Mouse (Mus musculus) heart, adult 11 months (tissue): ENCODE results near the gene Nlrc5.
A peak's percentile ranks its signal among the peaks of the same experiment; 100 is the strongest.
"Not testable (repeated sequence)": the region's sequence is repeated elsewhere in the genome, so short reads cannot be mapped to it uniquely, and the experiment has no call there.

Experiments
- DNase-seq: peaks from one replicate; pipeline ENCODE4 v3.0.0; 2022

Nlrc5 gene

GRCm38 (mm10) chr8:94433981-94434466 is at the start of gene Nlrc5:
TSS of gene Nlrc5 (plus strand) at chr8:94434356.
- DNase-seq, result peak; percentile 99

DNA sequence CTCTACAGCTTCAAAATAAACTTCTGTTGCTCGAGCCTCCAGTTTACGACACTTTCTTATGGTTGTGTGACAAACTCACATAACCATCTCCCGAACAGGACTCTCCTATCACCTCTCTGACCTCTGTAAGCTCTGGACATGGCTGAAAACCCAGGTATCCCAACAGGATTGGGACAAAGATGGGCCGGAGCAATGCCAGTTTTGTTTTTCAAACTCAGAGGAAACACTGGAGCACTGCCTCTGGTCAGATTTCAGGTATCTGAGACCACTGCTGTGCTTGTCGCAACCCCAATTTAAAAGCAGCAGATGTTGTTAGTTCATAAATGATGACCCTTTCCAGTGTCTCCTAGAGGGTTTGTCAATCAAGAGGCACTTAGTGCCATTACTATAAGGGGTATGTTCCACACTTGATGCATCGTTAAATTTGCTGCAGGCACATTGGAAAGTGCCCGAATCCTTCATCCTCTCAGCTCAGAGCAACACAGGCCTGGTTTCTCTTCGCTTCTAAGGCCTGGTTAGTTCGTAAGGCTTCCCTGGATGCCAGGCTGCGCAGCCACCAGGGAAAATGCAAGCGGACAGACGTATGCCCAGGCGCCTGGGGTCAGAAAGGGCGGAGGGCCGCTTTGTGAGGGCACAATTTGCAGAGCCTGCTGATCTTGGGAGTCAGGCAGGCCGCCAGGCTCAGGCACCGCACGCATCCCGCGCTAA is 48.5 kb upstream of the Nlrc5 start:
- DNase-seq, result peak; percentile 89

- peak; percentile 100 for DNase-seq
These were observed 47.7 kb upstream of the Nlrc5 start, which contains the start of gene Herpud1 for GRCm38 (mm10) chr8:94386214-94387026. TSS of gene Herpud1 (plus strand) at chr8:94386438.

- peak; percentile 100 for DNase-seq
These were observed 47.0 kb upstream of the Nlrc5 start for GRCm38 (mm10) chr8:94387027-94387684.

DNA sequence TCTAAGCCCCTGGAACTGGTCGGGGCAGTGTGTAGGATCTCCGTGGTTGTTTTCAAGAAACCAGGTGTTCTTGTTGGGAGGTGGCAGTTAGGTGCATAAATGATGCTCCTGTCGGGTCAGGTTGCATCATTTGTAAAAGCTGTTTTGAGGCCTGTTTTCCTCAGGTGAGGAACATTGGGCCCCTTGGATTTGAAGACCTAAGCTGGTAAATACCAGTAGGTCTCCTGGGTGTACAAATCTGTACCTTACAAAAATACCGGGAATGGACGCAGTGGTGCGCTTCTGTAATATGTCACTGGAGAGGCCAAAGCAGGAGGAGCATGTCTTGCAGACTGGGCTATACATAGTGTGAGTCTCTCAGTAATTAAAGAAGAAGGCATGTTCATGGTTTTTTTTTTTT is 46.4 kb upstream of the Nlrc5 start:
- DNase-seq, result no peak

DNA sequence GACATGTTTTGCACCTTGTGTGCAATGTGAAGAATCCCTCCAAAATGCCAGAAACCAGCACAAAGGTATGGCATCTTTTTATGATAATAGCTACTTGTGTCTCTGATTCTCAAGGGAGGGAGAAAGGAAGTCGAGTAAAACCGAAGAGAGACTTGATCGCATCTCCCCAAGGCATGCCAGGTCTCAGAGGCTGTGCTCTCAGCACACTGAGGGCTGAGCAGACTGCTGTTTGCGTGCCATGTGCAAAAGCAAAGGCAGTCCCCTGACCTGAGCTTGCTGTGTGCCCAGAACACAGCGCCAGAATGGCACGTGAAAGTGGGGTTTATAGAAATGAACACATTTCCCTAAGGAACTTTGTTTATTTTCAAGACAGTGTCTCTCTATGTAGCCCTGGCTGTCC is 44.6 kb upstream of the Nlrc5 start:
- peak; percentile 74 for DNase-seq

- DNase-seq, result no peak
These were observed 43.7 kb upstream of the Nlrc5 start for GRCm38 (mm10) chr8:94390429-94390828.

DNA sequence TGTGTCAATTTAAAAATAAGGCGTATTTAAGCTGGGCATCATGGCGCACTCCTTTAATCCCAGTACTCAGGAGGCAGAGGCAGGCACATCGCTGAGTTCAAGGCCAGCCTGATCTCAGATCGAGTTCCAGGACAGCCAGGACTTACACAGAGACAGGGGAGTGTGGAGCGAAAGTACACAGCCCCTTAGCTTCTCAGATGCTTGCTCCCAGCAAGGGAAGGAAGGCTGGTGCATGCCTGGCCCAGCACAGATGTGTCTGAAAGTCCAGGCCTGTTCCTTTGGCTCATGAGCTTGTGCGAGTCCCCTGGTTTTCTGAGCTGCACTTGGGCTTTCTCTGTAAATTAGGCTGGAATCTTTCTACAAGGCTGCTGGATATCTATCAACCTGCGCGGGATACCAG is 43.2 kb upstream of the Nlrc5 start:
- DNase-seq, result peak; percentile 78

DNA sequence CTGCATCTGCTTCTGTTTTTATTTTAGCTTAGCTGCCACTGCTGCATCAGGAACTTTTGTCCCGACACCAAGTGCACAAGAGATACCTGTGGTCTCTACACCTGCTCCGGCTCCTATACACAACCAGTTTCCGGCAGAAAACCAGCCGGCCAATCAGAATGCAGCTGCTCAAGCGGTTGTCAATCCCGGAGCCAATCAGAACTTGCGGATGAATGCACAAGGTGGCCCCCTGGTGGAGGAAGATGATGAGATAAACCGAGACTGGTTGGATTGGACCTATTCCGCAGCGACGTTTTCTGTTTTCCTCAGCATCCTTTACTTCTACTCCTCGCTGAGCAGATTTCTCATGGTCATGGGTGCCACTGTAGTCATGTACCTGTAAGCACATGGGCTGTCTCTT is 42.0 kb upstream of the Nlrc5 start:
- DNase-seq, result peak; percentile 98

GRCm38 (mm10) chr8:94392648-94393047 is 41.5 kb upstream of the Nlrc5 start:
- DNase-seq, result peak; percentile 89

DNA sequence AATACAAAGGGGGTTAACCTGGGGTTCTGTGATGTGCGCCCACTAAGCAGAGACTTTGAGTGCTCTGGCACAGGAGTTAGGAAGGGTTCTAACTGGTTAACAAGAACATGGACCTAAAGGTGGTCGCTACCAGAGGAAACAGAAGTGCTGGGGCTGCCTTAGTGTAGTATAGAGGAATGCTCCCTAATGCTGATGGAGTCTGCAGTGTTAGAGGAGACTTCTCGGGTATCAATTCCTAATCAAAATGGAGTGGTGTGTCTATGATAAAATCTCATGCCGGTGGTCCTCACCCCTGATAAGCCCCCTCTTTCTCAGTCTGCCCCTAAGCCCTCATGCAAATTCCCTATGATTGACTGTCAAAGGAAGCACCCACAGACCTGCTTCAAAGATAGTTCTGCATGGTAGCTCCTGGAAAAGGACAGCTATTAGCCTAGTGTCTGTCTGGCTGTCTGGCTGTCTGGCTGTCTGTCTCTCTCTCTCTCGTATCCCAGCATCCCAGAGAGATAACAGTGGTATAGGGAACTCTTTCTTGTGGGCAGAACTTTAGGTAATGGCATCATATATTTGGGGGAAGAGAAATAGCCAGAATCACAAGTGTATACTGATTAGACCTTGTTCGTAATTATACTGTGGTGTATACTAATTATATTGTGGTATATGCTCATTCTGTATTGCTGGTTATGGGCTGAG is 38.2 kb upstream of the Nlrc5 start:
- DNase-seq, result no peak

DNA sequence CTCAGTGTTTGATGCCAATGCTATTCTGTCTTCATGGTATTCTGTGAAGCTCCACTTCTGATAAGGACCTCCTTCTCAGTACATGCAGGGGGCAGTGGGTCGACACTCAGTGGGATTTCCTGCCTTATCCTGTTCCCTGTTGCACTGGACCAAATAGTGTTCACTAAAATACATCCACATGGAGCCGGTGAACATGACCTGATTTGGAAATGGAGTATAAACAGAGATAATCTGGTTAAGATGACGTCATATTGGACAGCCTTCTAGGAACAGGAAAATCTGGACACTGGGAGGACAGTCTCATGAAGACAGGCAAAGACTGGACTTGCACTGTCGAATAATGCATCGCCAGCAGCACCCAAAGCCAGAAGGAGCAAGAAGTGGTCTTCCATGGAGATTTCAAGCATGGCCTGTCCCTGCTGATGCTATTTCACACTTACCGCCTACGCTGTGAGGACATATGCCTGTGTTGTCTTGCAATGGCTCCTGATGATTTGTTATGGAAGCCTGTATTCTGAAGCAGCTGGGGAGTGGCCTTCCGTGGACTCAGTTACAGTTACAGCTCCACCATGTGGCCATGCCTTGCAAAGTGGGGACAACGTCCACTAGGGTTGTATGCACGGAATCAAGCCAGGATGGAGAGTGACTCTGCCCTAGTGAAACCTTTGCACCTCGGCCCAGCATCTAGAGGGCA is 37.0 kb upstream of the Nlrc5 start:
- peak; percentile 96 for DNase-seq

DNA sequence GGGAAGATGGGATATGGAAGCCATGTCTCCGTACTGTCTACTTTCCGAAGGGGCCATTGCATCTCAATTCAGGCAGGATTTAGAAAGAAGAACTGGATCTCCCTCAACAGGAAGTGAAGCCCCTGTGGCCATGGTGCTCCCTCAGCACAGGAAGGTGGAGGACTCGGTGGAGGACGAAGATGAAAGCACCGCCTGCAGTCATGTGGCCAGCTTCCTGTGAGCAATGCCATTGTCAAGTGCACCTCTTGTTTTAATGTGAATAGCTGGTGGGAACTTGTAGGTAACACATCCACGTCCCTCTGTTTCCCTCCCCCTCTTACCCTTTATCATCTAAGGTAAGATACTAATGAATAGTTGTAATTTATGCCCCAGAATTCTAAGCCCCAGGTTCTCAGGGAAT is 35.6 kb upstream of the Nlrc5 start:
- DNase-seq, result peak; percentile 90

GRCm38 (mm10) chr8:94399361-94399953 is 34.7 kb upstream of the Nlrc5 start:
- DNase-seq, result no peak

GRCm38 (mm10) chr8:94399957-94400356 is 34.2 kb upstream of the Nlrc5 start:
- DNase-seq, result not testable (repeated sequence)

DNA sequence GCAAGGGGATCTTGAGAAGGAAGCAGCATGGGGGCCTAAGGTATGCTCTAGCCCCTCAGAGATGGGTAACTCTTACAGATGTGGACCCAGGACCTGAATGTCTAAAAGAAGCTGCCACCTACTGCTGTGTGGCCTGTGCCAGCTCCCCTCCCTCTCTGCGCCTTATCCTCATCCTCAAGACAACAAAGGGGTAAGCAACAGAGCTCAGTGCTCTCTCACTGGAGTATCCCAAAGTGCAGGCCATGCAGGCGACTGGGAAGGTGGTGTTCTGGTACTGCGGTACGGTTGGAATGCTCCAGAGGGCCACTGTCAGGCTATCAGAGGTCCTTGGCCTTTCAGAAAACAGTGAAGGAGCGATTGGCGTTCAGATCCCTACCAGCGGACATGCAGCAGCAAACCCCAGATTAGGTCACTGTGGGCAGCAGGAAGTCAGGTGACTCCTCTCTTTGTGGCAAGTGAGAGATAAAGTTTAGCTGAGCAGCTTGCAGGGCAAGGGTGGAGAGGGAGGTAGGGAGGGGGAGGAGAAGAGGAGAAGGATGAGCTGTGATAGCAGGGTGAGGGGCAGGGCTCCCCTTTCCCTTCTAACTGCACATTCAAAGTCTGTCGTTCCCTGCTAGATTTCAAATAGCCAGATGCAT is 25.6 kb upstream of the Nlrc5 start:
- peak; percentile 85 for DNase-seq

- DNase-seq, result no peak
These were observed 24.6 kb upstream of the Nlrc5 start for GRCm38 (mm10) chr8:94409523-94409922.

DNA sequence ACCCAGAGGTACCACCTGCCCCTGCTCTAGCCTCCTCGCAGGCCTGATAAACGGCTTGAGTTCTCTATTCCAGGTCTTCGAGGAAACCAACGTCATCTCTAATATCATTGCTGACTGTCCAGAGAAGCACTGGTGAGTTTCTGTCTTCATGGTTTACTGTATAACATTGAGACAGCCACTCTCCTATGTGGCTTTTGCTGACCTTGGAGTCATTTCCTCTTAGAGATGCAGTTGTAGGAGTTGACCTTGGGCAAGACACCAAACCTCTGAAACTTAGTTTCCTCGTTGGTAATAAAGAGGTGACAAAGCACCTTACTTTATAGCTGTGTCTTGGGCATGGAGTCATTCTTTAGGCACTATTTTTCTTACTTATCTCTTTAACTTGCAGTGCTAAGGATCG is 21.6 kb upstream of the Nlrc5 start:
- DNase-seq, result no peak

GRCm38 (mm10) chr8:94413509-94413908 is 20.6 kb upstream of the Nlrc5 start:
- peak; percentile 82 for DNase-seq

- DNase-seq, result peak; percentile 87
These were observed 18.9 kb upstream of the Nlrc5 start for GRCm38 (mm10) chr8:94415218-94415617.

GRCm38 (mm10) chr8:94418017-94418416 is 16.1 kb upstream of the Nlrc5 start:
- no peak for DNase-seq
